Mouse (Mus musculus): Measurements from ENCODE around the gene Tedc2. TPM values are rescaled to one million over a fixed set of nuclear protein-coding genes. Genes with fewer than 3 reads are reported as not detected.

Tedc2 gene
- polyA plus RNA-seq (2012; rRNA removed), result 4.0 and 4.1 TPM in 2 replicates

- TF ChIP-seq POLR2A (IDR thresholded peaks at IDR 0.05; ENCODE audit: control insufficient read depth, low read depth, low read length) (0 out of 2 replicates have a peak, but pooled peaks have one; percentile 39), CTCF (IDR thresholded peaks at IDR 0.05; ENCODE audit: control insufficient read depth, insufficient read depth, insufficient replicate concordance, low read depth, low read length) (no peak)
- no peaks in the 10 kb centered on the region for H3K27me3 ChIP-seq (ENCODE audit: control insufficient read depth, insufficient read depth, low read length)
- H3K36me3 ChIP-seq (ENCODE audit: control insufficient read depth, insufficient read depth, low read length), result no peaks in the 10 kb centered on the region
- H3K4me3 ChIP-seq (ENCODE audit: control insufficient read depth, low read depth, low read length), result peak within 1 kb of the TSS; percentile 91
- H3K4me1 ChIP-seq (ENCODE audit: control insufficient read depth, insufficient read depth, low read length), result peaks cover 13% of the 10 kb centered on the region
- peak within 1 kb of the TSS; percentile 52 for H3K27ac ChIP-seq (ENCODE audit: control insufficient read depth, insufficient read depth, low read depth, low read length)
Observed at GRCm38 (mm10) chr17:24220435-24221411, at the start of gene Tedc2. Gene Tedc2, minus strand, starts transcription at chr17:24220851.

GRCm38 (mm10) chr17:24267133-24267532 lies 46.5 kb upstream of the Tedc2 start:
- H3K27ac ChIP-seq (ENCODE audit: control insufficient read depth, insufficient read depth, low read depth, low read length), result no peak overlapping the region
- H3K27me3 ChIP-seq (ENCODE audit: control insufficient read depth, insufficient read depth, low read length), result no peaks in the 10 kb centered on the region
- no peak overlapping the region for H3K4me3 ChIP-seq (ENCODE audit: control insufficient read depth, low read depth, low read length)
- no peak for TF ChIP-seq CTCF (IDR thresholded peaks at IDR 0.05; ENCODE audit: control insufficient read depth, insufficient read depth, insufficient replicate concordance, low read depth, low read length)
- no peak for TF ChIP-seq POLR2A (IDR thresholded peaks at IDR 0.05; ENCODE audit: control insufficient read depth, low read depth, low read length)
- no peaks in the 10 kb centered on the region for H3K4me1 ChIP-seq (ENCODE audit: control insufficient read depth, insufficient read depth, low read length)
- no peaks in the 10 kb centered on the region for H3K36me3 ChIP-seq (ENCODE audit: control insufficient read depth, insufficient read depth, low read length)

GRCm38 (mm10) chr17:24264766-24265165 lies 44.1 kb upstream of the Tedc2 start:
- Histone ChIP-seq H3K27me3 (ENCODE audit: control insufficient read depth, insufficient read depth, low read length) (no peaks in the 10 kb centered on the region), H3K4me1 (ENCODE audit: control insufficient read depth, insufficient read depth, low read length) (no peaks in the 10 kb centered on the region), H3K27ac (ENCODE audit: control insufficient read depth, insufficient read depth, low read depth, low read length) (no peak overlapping the region), H3K4me3 (ENCODE audit: control insufficient read depth, low read depth, low read length) (no peak overlapping the region), H3K36me3 (ENCODE audit: control insufficient read depth, insufficient read depth, low read length) (no peaks in the 10 kb centered on the region)
- TF ChIP-seq CTCF (IDR thresholded peaks at IDR 0.05; ENCODE audit: control insufficient read depth, insufficient read depth, insufficient replicate concordance, low read depth, low read length), result no peak
- TF ChIP-seq POLR2A (IDR thresholded peaks at IDR 0.05; ENCODE audit: control insufficient read depth, low read depth, low read length), result no peak

- Histone ChIP-seq H3K27me3 (ENCODE audit: control insufficient read depth, insufficient read depth, low read length) (no peaks in the 10 kb centered on the region), H3K27ac (ENCODE audit: control insufficient read depth, insufficient read depth, low read depth, low read length) (no peak overlapping the region), H3K4me1 (ENCODE audit: control insufficient read depth, insufficient read depth, low read length) (no peaks in the 10 kb centered on the region), H3K36me3 (ENCODE audit: control insufficient read depth, insufficient read depth, low read length) (no peaks in the 10 kb centered on the region), H3K4me3 (ENCODE audit: control insufficient read depth, low read depth, low read length) (no peak overlapping the region)
- TF ChIP-seq POLR2A (IDR thresholded peaks at IDR 0.05; ENCODE audit: control insufficient read depth, low read depth, low read length), result no peak
- no peak for TF ChIP-seq CTCF (IDR thresholded peaks at IDR 0.05; ENCODE audit: control insufficient read depth, insufficient read depth, insufficient replicate concordance, low read depth, low read length)
Observed at GRCm38 (mm10) chr17:24260516-24260915, 39.9 kb upstream of the Tedc2 start.

DNA sequence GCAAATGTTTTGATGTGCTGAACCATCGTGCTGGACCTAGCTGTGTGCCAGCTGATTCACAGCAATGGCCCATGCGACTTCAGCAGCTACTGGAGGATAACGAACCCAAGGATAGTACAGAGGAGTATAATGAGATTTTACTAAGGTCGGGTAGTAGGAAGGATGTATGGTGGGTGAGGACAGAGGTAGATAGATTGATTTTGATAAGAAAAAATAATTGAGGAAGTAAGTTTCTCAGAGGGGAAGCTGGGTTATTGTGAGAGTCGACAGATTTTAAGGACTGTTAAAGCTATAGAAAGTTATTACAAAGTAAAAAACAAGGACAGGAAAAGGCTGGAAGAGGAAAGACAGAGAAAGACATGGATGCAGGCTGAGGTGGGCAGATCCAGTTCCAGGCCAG lies 39.1 kb upstream of the Tedc2 start:
- TF ChIP-seq CTCF (IDR thresholded peaks at IDR 0.05; ENCODE audit: control insufficient read depth, insufficient read depth, insufficient replicate concordance, low read depth, low read length) (no peak), POLR2A (IDR thresholded peaks at IDR 0.05; ENCODE audit: control insufficient read depth, low read depth, low read length) (no peak)
- Histone ChIP-seq H3K4me1 (ENCODE audit: control insufficient read depth, insufficient read depth, low read length) (no peaks in the 10 kb centered on the region), H3K36me3 (ENCODE audit: control insufficient read depth, insufficient read depth, low read length) (no peaks in the 10 kb centered on the region), H3K4me3 (ENCODE audit: control insufficient read depth, low read depth, low read length) (no peak overlapping the region), H3K27me3 (ENCODE audit: control insufficient read depth, insufficient read depth, low read length) (no peaks in the 10 kb centered on the region), H3K27ac (ENCODE audit: control insufficient read depth, insufficient read depth, low read depth, low read length) (no peak overlapping the region)

GRCm38 (mm10) chr17:24258981-24259380 lies 38.3 kb upstream of the Tedc2 start:
- no peak overlapping the region for H3K27ac ChIP-seq (ENCODE audit: control insufficient read depth, insufficient read depth, low read depth, low read length)
- H3K36me3 ChIP-seq (ENCODE audit: control insufficient read depth, insufficient read depth, low read length), result no peaks in the 10 kb centered on the region
- no peak overlapping the region for H3K4me3 ChIP-seq (ENCODE audit: control insufficient read depth, low read depth, low read length)
- no peaks in the 10 kb centered on the region for H3K4me1 ChIP-seq (ENCODE audit: control insufficient read depth, insufficient read depth, low read length)
- H3K27me3 ChIP-seq (ENCODE audit: control insufficient read depth, insufficient read depth, low read length), result no peaks in the 10 kb centered on the region
- TF ChIP-seq POLR2A (IDR thresholded peaks at IDR 0.05; ENCODE audit: control insufficient read depth, low read depth, low read length) (no peak), CTCF (IDR thresholded peaks at IDR 0.05; ENCODE audit: control insufficient read depth, insufficient read depth, insufficient replicate concordance, low read depth, low read length) (no peak)

GRCm38 (mm10) chr17:24252329-24252728 lies 31.7 kb upstream of the Tedc2 start:
- Histone ChIP-seq H3K27ac (ENCODE audit: control insufficient read depth, insufficient read depth, low read depth, low read length) (no peak overlapping the region), H3K4me3 (ENCODE audit: control insufficient read depth, low read depth, low read length) (peak overlapping the region; percentile 94; the same call in 1 of the 2 replicates)
- no peak for TF ChIP-seq CTCF (IDR thresholded peaks at IDR 0.05; ENCODE audit: control insufficient read depth, insufficient read depth, insufficient replicate concordance, low read depth, low read length)
- no peak for TF ChIP-seq POLR2A (IDR thresholded peaks at IDR 0.05; ENCODE audit: control insufficient read depth, low read depth, low read length)

More at GRCm38 (mm10) chr17:24252329-24252728, 31.7 kb upstream of the Tedc2 start:
- Histone ChIP-seq H3K36me3 (ENCODE audit: control insufficient read depth, insufficient read depth, low read length) (no peaks in the 10 kb centered on the region), H3K4me1 (ENCODE audit: control insufficient read depth, insufficient read depth, low read length) (peaks cover 11% of the 10 kb centered on the region), H3K27me3 (ENCODE audit: control insufficient read depth, insufficient read depth, low read length) (no peaks in the 10 kb centered on the region)

Measured in testis, adult 2 months (tissue).